Mouse (Mus musculus) heart, adult 2 months (tissue): ENCODE measurements around the gene Btbd35f14. TPM values are rescaled to one million over a fixed set of nuclear protein-coding genes. Genes with fewer than 3 reads are reported as not detected.
"Not testable (repeated sequence)": the region's sequence is repeated elsewhere in the genome, so short reads cannot be mapped to it uniquely, and the experiment has no call there.

Source experiments
- DNase-seq, 2 experiments: peaks; one replicate each; pipeline ENCODE4 v3.0.0; 2021
- H3K27ac ChIP-seq: fragments of 200-600 bp; 2 replicates; pipeline ENCODE4 v1.8.1; 2022
- H3K27me3 ChIP-seq: fragments of 200-500 bp; 2 replicates; pipeline ENCODE4 v1.6.1; 2012; ENCODE audit warnings: mild to moderate bottlenecking, low read length, inconsistent platforms, mixed read lengths; ENCODE audit not compliant: control insufficient read depth, insufficient read depth
- H3K36me3 ChIP-seq: fragments of 200-500 bp; 2 replicates; pipeline ENCODE4 v1.6.1; 2012; ENCODE audit warnings: low read length, inconsistent platforms; ENCODE audit not compliant: control insufficient read depth, insufficient read depth
- H3K4me1 ChIP-seq: fragments of 200-500 bp; 2 replicates; pipeline ENCODE4 v1.6.1; 2011; ENCODE audit warnings: low read length; ENCODE audit not compliant: control insufficient read depth, insufficient read depth
- H3K4me3 ChIP-seq: fragments of 200-600 bp; 2 replicates; pipeline ENCODE4 v1.8.1; 2022
- H3K79me2 ChIP-seq: fragments of 200-500 bp; replicated peaks from 2 replicates; pipeline ENCODE4 v1.6.1; 2012; ENCODE audit warnings: mild to moderate bottlenecking, inconsistent platforms, low read length, moderate library complexity, mixed read lengths; ENCODE audit not compliant: control insufficient read depth, insufficient read depth
- H3K9ac ChIP-seq: fragments of 200-500 bp; 2 replicates; pipeline ENCODE4 v1.6.1; 2012; ENCODE audit warnings: low read depth, mild to moderate bottlenecking, control low read depth, inconsistent platforms, low read length, mixed read lengths
- WGBS: fragments of 180-500 bp; shearing (Covaris S2); methylation state at CpG from one replicate; pipeline ENCODE4 v1.1.7; 2018; 5-methylcytosine and 5-hydroxymethylcytosine counted together
- intact Hi-C: fragments of 180-260 bp; cut with DNase I; formaldehyde crosslinking; loops from one replicate; pipeline ENCODE4 v1.15.1; 2025
- long read RNA-seq: library from polyadenylated mRNA; stranded (forward); transcript quantifications from one replicate; pipeline ENCODE4 v2.0.0, GENCODE M21; 2021
- polyA plus RNA-seq: library from polyadenylated mRNA; depleted of rRNA; stranded (reverse); fragments of >200 nt; gene quantifications from 2 replicates; pipeline ENCODE4 v1.2.3, GENCODE M21; 2012; rRNA removed
- total RNA-seq, 2 experiments: library from RNA; stranded (reverse); gene quantifications; 2 replicates each; pipeline ENCODE4 v1.2.3; 2021

The Btbd35f14 gene
- total RNA-seq (not detected), polyA plus RNA-seq (not detected in 2 replicates)
- long read RNA-seq: 0 reads

DNA sequence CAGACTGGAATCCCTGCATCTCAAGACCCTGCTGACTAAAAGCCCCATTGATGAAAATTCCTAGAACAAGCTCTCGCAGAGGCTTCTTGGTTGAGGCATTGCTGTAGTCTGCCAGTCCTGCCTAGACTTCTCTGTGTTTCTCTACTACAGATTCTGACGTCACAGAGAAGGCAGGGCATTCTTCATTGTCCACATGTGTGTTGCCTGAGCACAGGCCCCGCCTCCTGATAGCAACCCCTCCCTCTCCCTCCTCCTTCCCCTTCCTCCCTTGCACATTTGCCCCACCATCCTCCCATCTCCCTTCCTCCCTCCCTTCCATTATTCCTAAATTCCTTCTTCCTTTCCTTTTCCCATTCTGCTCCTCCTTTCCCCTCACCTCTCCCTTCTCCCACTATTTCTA is at the start of gene Btbd35f14:
TSS of gene Btbd35f14 (minus strand) at position 101 of the 400 bp plus-strand sequence.
- H3K4me3 ChIP-seq, H3K4me1 ChIP-seq, H3K9ac ChIP-seq, H3K27me3 ChIP-seq, DNase-seq, H3K27ac ChIP-seq, H3K36me3 ChIP-seq, H3K79me2 ChIP-seq, intact Hi-C loops: not testable (repeated sequence)
- WGBS: no CpG with 5 or more reads among the region's 3 CpGs

DNA sequence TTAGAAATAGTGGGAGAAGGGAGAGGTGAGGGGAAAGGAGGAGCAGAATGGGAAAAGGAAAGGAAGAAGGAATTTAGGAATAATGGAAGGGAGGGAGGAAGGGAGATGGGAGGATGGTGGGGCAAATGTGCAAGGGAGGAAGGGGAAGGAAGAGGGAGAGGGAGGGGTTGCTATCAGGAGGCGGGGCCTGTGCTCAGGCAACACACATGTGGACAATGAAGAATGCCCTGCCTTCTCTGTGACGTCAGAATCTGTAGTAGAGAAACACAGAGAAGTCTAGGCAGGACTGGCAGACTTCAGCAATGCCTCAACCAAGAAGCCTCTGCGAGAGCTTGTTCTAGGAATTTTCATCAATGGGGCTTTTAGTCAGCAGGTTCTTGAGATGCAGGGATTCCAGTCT is 45.3 kb downstream of the Btbd35f14 start, which contains the start of gene Btbd35f13:
TSS of gene Btbd35f13 (plus strand) at position 301 of the 400 bp plus-strand sequence.
- H3K4me1 ChIP-seq, DNase-seq, H3K27me3 ChIP-seq, H3K9ac ChIP-seq, H3K79me2 ChIP-seq, H3K4me3 ChIP-seq, H3K27ac ChIP-seq, H3K36me3 ChIP-seq, intact Hi-C loops: not testable (repeated sequence)
- WGBS: 37% methylated on average over 3 of the region's 3 CpGs

Other genes starting within 250 kb of the Btbd35f14 start
- gene Btbd35f15, start 125.0 kb downstream of the Btbd35f14 start, total RNA-seq: not detected
- not detected in 2 replicates for gene Btbd35f15, start 125.0 kb downstream of the Btbd35f14 start, polyA plus RNA-seq
- not detected for gene Btbd35f13, start 45.2 kb downstream of the Btbd35f14 start, total RNA-seq
- not detected in 2 replicates for gene Btbd35f13, start 45.2 kb downstream of the Btbd35f14 start, polyA plus RNA-seq